Mouse (Mus musculus) myocyte (in vitro differentiated cells): Measurements from ENCODE around the gene Synpo2l. TPM values are rescaled to one million over a fixed set of nuclear protein-coding genes. Genes with fewer than 3 reads are reported as not detected.

Source experiments
- H3K27me3 ChIP-seq: one replicate; pipeline ENCODE4 v1.6.1; 2011; ENCODE audit not compliant: control insufficient read depth, insufficient read depth, insufficient read length
- H3K36me3 ChIP-seq: one replicate; pipeline ENCODE4 v1.6.1; 2011; ENCODE audit not compliant: control insufficient read depth, insufficient read depth
- H3K4me2 ChIP-seq: one replicate; pipeline ENCODE4 v1.6.1; 2011; ENCODE audit warnings: low read depth, control low read depth
- H3K4me3 ChIP-seq: one replicate; pipeline ENCODE4 v1.5.1; 2011; ENCODE audit warnings: mild to moderate bottlenecking, control low read depth, moderate library complexity
- H3K79me2 ChIP-seq: one replicate; pipeline ENCODE4 v1.6.1; 2011; ENCODE audit not compliant: control insufficient read depth, insufficient read depth
- H3ac ChIP-seq: one replicate; pipeline ENCODE4 v1.6.1; 2011; ENCODE audit not compliant: control insufficient read depth, insufficient read length
- CEBPB ChIP-seq: IDR thresholded peaks from 2 replicates; pipeline ENCODE4 v1.6.1; 2011; ENCODE audit warnings: mild to moderate bottlenecking, moderate library complexity; ENCODE audit not compliant: poor library complexity, insufficient read depth, severe bottlenecking
- SRF ChIP-seq: IDR thresholded peaks from one replicate; pipeline ENCODE4 v1.6.1; 2011; ENCODE audit warnings: low read depth; ENCODE audit not compliant: control insufficient read depth, insufficient read length
- polyA plus RNA-seq: library from polyadenylated mRNA; unstranded; fragments of >200 nt; fragmentation: generic; extraction: Trizol; gene quantifications from one replicate; pipeline ENCODE4 v1.2.1, GENCODE M21; 2012; ENCODE audit warnings: missing spikeins

Gene Synpo2l
- polyA plus RNA-seq, 1 experiment: 165 TPM

DNA sequence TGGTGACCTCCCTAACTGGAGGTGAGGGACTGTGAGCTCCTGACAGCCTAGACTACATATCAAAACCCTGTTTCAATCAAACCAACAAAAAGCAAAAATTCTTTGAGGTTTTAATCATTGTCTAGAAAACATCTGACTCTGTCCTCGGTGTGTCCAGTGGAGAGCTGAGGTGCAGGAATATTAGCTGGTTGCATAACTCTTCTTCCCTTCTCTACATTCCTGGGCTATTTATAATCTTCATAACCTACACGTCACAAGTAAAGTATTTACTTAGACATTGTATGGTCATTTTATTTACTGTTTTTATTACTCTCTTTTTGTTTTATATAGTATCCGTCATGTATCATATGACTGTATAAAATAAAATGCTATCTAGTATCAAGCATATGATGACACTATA lies 58.6 kb downstream of the Synpo2l start:
- peak overlapping the region; percentile 43 for H3K4me2 ChIP-seq
- no peaks in the 10 kb centered on the region for H3K27me3 ChIP-seq
- no peaks in the 10 kb centered on the region for H3K79me2 ChIP-seq
- no peaks in the 10 kb centered on the region for H3K36me3 ChIP-seq
- no peak overlapping the region for H3ac ChIP-seq
- TF ChIP-seq CEBPB: peak; percentile 72
- TF ChIP-seq SRF: no peak
- H3K4me3 ChIP-seq: no peak overlapping the region

Other genes starting within 250 kb of the Synpo2l start
- not detected for gene Cfap70, start 216.1 kb downstream of the Synpo2l start, polyA plus RNA-seq
- gene Anxa7, start 188.2 kb downstream of the Synpo2l start, polyA plus RNA-seq: 75.0 TPM
- gene Mss51, start 171.5 kb downstream of the Synpo2l start, polyA plus RNA-seq: 7.2 TPM
- 36.0 TPM for gene Ppp3cb, start 121.8 kb downstream of the Synpo2l start, polyA plus RNA-seq
- gene Usp54, start 27.3 kb downstream of the Synpo2l start, polyA plus RNA-seq: 2.6 TPM
- gene Myoz1, start 11.8 kb downstream of the Synpo2l start, polyA plus RNA-seq: 8.6 TPM
- gene Sec24c, start 6.0 kb upstream of the Synpo2l start, polyA plus RNA-seq: 68.6 TPM
- 7.2 TPM for gene Fut11, start 26.6 kb upstream of the Synpo2l start, polyA plus RNA-seq
- 111 TPM for gene Chchd1, start 34.7 kb upstream of the Synpo2l start, polyA plus RNA-seq
- 74.9 TPM for gene Zswim8, start 39.2 kb upstream of the Synpo2l start, polyA plus RNA-seq
- gene Ndst2, start 66.2 kb upstream of the Synpo2l start, polyA plus RNA-seq: 11.9 TPM
- 57.2 TPM for gene Camk2g, start 125.7 kb upstream of the Synpo2l start, polyA plus RNA-seq
- 40.1 TPM for gene Plau, start 168.3 kb upstream of the Synpo2l start, polyA plus RNA-seq